Mouse (Mus musculus) heart, postnatal 4 days (tissue): ENCODE measurements around the gene Nup93. TPM values are rescaled to one million over a fixed set of nuclear protein-coding genes. Genes with fewer than 3 reads are reported as not detected.

Experiments used
- DNase-seq: peaks from one replicate; pipeline ENCODE4 v3.0.0; 2021
- microRNA-seq, 2 experiments: library from miRNA; unstranded; fragments of <30 nt; microRNA quantifications; one replicate each; pipeline ENCODE4 v1.2.0; 2021 to 2022
- total RNA-seq, 2 experiments: library from RNA; stranded (reverse); gene quantifications; 2 replicates each; pipeline ENCODE4 v1.2.3; 2021

Gene Nup93
- total RNA-seq, 2 experiments from 2014 or later: 45.1 to 52.7 TPM

- DNase-seq: no peak
These were observed 150.4 kb downstream of the Nup93 start for GRCm38 (mm10) chr8:94364686-94365312.

- DNase-seq: no peak
These were observed 151.1 kb downstream of the Nup93 start for GRCm38 (mm10) chr8:94365410-94365981.

Small RNAs within 50 kb of the gene (microRNA-seq; reads per million reads assigned to microRNA genes)
- 72.4 to 97.1 reads per million in 2 experiments for gene Mir138-2

Other genes with a start within 250 kb of the Nup93 start
- gene Amfr, start 201.7 kb upstream of the Nup93 start, total RNA-seq: 100 to 1,000 TPM; 134 to 137 TPM
- gene Nudt21, start 177.5 kb upstream of the Nup93 start, total RNA-seq: 10 to 100 TPM; 55.0 to 56.1 TPM
- 10 to 100 TPM; 18.1 to 20.4 TPM for gene Ogfod1, start 177.4 kb upstream of the Nup93 start, total RNA-seq
- 1 to 10 TPM; 6.7 to 7.1 TPM for gene Bbs2, start 115.6 kb upstream of the Nup93 start, total RNA-seq
- gene Mt4, start 77.4 kb upstream of the Nup93 start, total RNA-seq: not detected
- 10 to 100 TPM; 26.7 to 28.1 TPM for gene Mt3, start 62.0 kb upstream of the Nup93 start, total RNA-seq
- gene Mt2, start 41.9 kb upstream of the Nup93 start, total RNA-seq: 10 to 100 TPM; 35.5 to 37.4 TPM
- 100 to 1,000 TPM; 168 to 174 TPM for gene Mt1, start 35.5 kb upstream of the Nup93 start, total RNA-seq
- gene Slc12a3, start 114.6 kb downstream of the Nup93 start, total RNA-seq: under 1 TPM in 1 of 2 experiments, not detected in 1; 0.11 TPM
- gene Herpud1, start 171.9 kb downstream of the Nup93 start, total RNA-seq: 10 to 100 TPM; 56.6 to 66.4 TPM
- under 1 TPM; 0.72 to 0.76 TPM for gene Nlrc5, start 219.8 kb downstream of the Nup93 start, total RNA-seq